In the genomic region with DNA sequence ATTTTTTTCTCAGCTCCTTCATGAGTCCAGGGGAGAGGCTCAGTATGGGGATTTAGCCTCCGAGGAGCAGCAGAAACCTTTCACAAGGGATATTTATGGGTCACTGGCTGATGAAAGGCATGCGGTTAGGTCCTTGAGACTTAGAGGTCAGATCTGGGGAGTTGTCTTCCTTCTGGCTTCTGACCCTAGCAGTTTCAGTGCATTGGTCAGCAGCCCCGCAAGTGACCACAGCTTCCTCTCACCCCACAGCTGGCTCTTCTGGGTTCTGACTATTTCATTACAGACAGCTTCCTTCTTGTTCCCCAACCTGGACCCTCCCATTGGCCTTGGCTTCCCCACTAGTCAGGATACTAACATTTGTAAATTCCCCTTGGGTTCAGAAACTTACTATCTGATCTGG, we compare ENCODE assay signal across 14 mouse cellular contexts. TPM values are rescaled to one million over a fixed set of nuclear protein-coding genes. Genes with fewer than 3 reads are reported as not detected.
DNase-seq lines count a peak whose midpoint lies in the region; TF ChIP-seq lines count a peak whose summit lies in the region.
"Had no signal": no experiment of that assay in that cellular context is flagged by ENCODE, and none has a peak within 500 bp of the region (broad histone marks: within the 10 kb centered on the region; RNA-seq: fewer than 3 reads in every experiment).

No protein-coding gene starts in this region.

- H3K27me3 ChIP-seq in spleen, adult 2 months (ENCODE audit: control insufficient read depth, insufficient read depth, low read length) = no peaks in the 10 kb centered on the region
- H3K27me3 ChIP-seq: heart, embryonic 13.5 days; limb, embryonic 13.5 days had no signal

- H3K4me1 ChIP-seq in spleen, adult 2 months (ENCODE audit: control insufficient read depth, insufficient read depth, insufficient read length) = peaks cover 54% of the 10 kb centered on the region
- H3K4me1 ChIP-seq: limb, embryonic 13.5 days had no signal

- peak; percentile 33 for DNase-seq in layer of hippocampus, adult 11-12 months (ENCODE audit: low spot score)
- no peak for DNase-seq in layer of hippocampus, postnatal 25 days (ENCODE audit: extremely low spot score in 1 of 2, low spot score in 1 of 2)
- no peak for DNase-seq in spleen, adult 2 months (ENCODE audit: low read depth in 1 of 2, low spot score in 2 of 2)
- no peak for DNase-seq in spleen, postnatal 14 days (ENCODE audit: low spot score in 2 of 2)
- DNase-seq in lung, postnatal 36 days = peak; percentile 64
- DNase-seq in thymus, postnatal 10 days (ENCODE audit: low spot score in 2 of 2) = no peak
- DNase-seq in gastrocnemius, postnatal 14 days = no peak
- DNase-seq: adrenal gland, postnatal 25 days; cerebellum, postnatal 14 days; gastrocnemius, adult 2 months; layer of hippocampus, postnatal 36 days; thymus, postnatal 25 days had no signal

- TF ChIP-seq CTCF in spleen, adult 2 months (IDR thresholded peaks at IDR 0.05; ENCODE audit: extremely low read depth, insufficient read depth, insufficient read length, insufficient replicate concordance) = no peak

- TF ChIP-seq POLR2A in spleen, adult 2 months (IDR thresholded peaks at IDR 0.05; ENCODE audit: low read depth, low read length) = no peak

- intact Hi-C loops in gastrocnemius, postnatal 14 days (cut with DNase I; ENCODE audit: low total_unique reads) = no loop called here

- peak overlapping the region; percentile 10 for H3K27ac ChIP-seq in spleen, adult 2 months (ENCODE audit: insufficient read depth, low read length)
- H3K27ac ChIP-seq: gastrocnemius, adult 2 months; heart, embryonic 13.5 days; limb, embryonic 13.5 days had no signal

- WGBS in spleen, adult 2 months = 76% methylated on average over 3 of the region's 3 CpGs

- H3K4me3 ChIP-seq in spleen, adult 2 months (ENCODE audit: extremely low read depth, insufficient read depth, insufficient read length) = no peak overlapping the region
- H3K4me3 ChIP-seq: gastrocnemius, adult 2 months; heart, embryonic 13.5 days; limb, embryonic 13.5 days had no signal

- H3K36me3 ChIP-seq in spleen, adult 2 months (ENCODE audit: control insufficient read depth, insufficient read depth, low read length) = no peaks in the 10 kb centered on the region
- H3K36me3 ChIP-seq: heart, embryonic 13.5 days; limb, embryonic 13.5 days had no signal

RNA-seq across cellular contexts. Expression of gene Mdm1, which starts 43.7 kb away (rescaled TPM):
- total RNA-seq in layer of hippocampus, postnatal 25 days (2021) = 10 to 100 TPM in 1 of 2 experiments, 1 to 10 TPM in 1; 8.4 to 10.1 TPM
- polyA plus RNA-seq in spleen, adult 2 months (2012; rRNA removed) = 2.9 and 3.4 TPM in 2 replicates
- total RNA-seq in gastrocnemius, postnatal 14 days (2021) = 1 to 10 TPM; 1.9 to 2.8 TPM

Comparison
In these comparisons a context has a peak if more than half of its experiments do, and no peak if none do; other contexts are left out.
1. DNase-seq: peak in layer of hippocampus, adult 11-12 months (single experiment) and lung, postnatal 36 days (single experiment); none in layer of hippocampus, postnatal 25 days (0 of 2), spleen, adult 2 months (0 of 2), spleen, postnatal 14 days (0 of 2), thymus, postnatal 10 days (0 of 2) and gastrocnemius, postnatal 14 days (single experiment).